Mouse (Mus musculus): Measurements from ENCODE around the gene Abhd2. TPM values are rescaled to one million over a fixed set of nuclear protein-coding genes. Genes with fewer than 3 reads are reported as not detected.

The Abhd2 gene
- polyA plus RNA-seq, 1 experiment: 32.5 TPM

DNA sequence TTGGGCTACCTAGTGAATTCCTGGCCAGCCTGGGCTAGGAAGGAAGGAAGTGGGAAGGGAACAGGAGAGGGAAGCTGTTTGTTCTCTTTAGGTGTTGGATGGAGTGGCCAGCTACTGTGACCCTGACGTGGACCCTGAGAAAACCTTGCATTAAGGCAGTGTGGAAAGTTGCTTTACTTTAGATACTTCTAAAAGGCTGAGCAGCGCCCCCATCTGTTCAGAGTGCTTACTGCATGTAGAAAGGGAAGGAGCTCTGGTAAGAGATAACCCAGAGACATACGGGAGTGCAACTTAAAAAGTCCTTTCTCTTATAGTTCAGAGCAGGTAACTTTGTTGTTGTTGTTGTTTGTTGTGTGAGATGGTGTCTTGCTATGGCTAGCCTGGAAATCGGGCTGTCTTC, 72.9 kb downstream of the Abhd2 start:
- Histone ChIP-seq H3K4me1 (replicated peaks; ENCODE audit: control insufficient read depth, insufficient read depth, low read length) (no peaks in the 10 kb centered on the region), H3K27me3 (ENCODE audit: control insufficient read depth, insufficient read depth, low read length) (no peaks in the 10 kb centered on the region), H3K36me3 (ENCODE audit: control insufficient read depth, insufficient read depth, low read length) (peaks cover 6% of the 10 kb centered on the region; the same call in 1 of the 2 replicates), H3K4me3 (ENCODE audit: control insufficient read depth, insufficient read depth, low read length) (no peak overlapping the region), H3K27ac (ENCODE audit: control insufficient read depth, insufficient read depth, low read length) (no peak overlapping the region)
- 65% methylated on average over 4 of the region's 4 CpGs for WGBS
- peak; percentile 46 for DNase-seq
- no peak for TF ChIP-seq CTCF (IDR thresholded peaks at IDR 0.05; ENCODE audit: borderline replicate concordance, control insufficient read depth, extremely low read depth, insufficient read depth, low read length, poor library complexity)
- no peak for TF ChIP-seq POLR2A (IDR thresholded peaks at IDR 0.05; ENCODE audit: control insufficient read depth, extremely low read depth, insufficient read depth, low read length, poor library complexity)

DNA sequence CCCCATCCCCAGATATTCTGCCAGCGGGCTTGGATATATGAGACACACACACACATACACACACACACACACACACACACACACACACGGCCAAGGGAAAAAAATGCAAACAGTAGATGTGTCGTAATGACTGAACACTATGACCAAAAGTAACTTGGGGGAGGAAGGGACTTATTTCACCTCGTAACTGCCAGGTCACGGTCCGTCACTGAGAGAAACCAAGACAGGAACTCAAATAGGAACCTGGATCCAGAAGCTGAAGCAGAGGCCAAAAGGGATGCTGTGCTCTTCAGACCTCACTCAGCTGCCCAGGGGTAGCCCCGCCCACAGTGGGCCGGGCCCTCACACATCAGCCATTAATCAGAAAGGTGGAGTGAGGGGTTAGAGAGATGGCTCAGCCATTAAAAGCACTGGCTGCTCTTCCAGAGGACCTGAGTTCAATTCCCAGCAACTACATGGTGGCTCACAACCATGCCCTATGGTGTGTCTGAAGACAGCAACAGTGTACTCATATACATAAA, 73.6 kb downstream of the Abhd2 start:
- TF ChIP-seq CTCF (IDR thresholded peaks at IDR 0.05; ENCODE audit: borderline replicate concordance, control insufficient read depth, extremely low read depth, insufficient read depth, low read length, poor library complexity): no peak
- no peak for TF ChIP-seq POLR2A (IDR thresholded peaks at IDR 0.05; ENCODE audit: control insufficient read depth, extremely low read depth, insufficient read depth, low read length, poor library complexity)
- no peak for DNase-seq

DNA sequence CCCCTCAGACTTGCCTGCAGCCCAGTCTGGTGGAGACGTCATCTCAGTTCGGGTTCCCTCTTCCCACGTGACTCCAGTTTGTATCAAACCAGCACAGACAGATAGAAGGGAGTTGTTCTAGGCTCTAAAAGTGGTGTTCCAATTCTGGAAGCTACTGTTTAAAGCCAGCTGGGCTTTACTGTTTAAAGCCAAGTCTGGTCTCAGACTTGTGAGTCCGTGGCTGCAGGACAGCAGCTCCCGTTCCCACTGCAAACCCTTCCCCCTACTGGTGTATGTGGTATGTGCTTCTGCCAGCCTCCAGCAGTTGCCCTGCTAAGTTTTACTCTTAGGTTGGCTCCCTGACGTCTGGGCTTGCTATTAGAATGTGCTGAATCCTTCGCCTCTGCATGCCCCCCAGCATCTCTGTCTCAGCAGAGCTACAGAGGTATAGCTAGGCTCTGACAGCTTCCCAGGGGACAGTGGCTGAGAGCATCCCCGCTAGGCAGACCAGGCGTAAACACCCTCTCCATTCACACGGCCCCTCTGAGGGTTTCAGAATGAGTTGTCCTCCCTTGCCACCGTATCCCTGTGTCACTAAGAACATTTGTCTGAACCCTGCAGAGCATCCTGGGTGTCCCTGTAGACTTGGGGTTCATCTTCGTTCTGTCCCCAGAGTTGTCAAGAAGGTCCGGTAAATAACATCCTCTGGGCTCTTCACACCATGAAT, 74.3 kb downstream of the Abhd2 start:
- Histone ChIP-seq H3K27ac (ENCODE audit: control insufficient read depth, insufficient read depth, low read length) (no peak overlapping the region), H3K27me3 (ENCODE audit: control insufficient read depth, insufficient read depth, low read length) (no peaks in the 10 kb centered on the region), H3K4me3 (ENCODE audit: control insufficient read depth, insufficient read depth, low read length) (no peak overlapping the region), H3K36me3 (ENCODE audit: control insufficient read depth, insufficient read depth, low read length) (peaks cover 6% of the 10 kb centered on the region; the same call in 1 of the 2 replicates), H3K4me1 (replicated peaks; ENCODE audit: control insufficient read depth, insufficient read depth, low read length) (no peaks in the 10 kb centered on the region)
- 95% methylated on average over 13 of the region's 13 CpGs for WGBS
- no peak for DNase-seq
- TF ChIP-seq CTCF (IDR thresholded peaks at IDR 0.05; ENCODE audit: borderline replicate concordance, control insufficient read depth, extremely low read depth, insufficient read depth, low read length, poor library complexity) (no peak), POLR2A (IDR thresholded peaks at IDR 0.05; ENCODE audit: control insufficient read depth, extremely low read depth, insufficient read depth, low read length, poor library complexity) (no peak)

More for the DNA sequence above, 73.6 kb downstream of the Abhd2 start:
- Histone ChIP-seq H3K36me3 (ENCODE audit: control insufficient read depth, insufficient read depth, low read length) (peaks cover 6% of the 10 kb centered on the region; the same call in 1 of the 2 replicates), H3K27ac (ENCODE audit: control insufficient read depth, insufficient read depth, low read length) (no peak overlapping the region), H3K4me1 (replicated peaks; ENCODE audit: control insufficient read depth, insufficient read depth, low read length) (no peaks in the 10 kb centered on the region), H3K27me3 (ENCODE audit: control insufficient read depth, insufficient read depth, low read length) (no peaks in the 10 kb centered on the region), H3K4me3 (ENCODE audit: control insufficient read depth, insufficient read depth, low read length) (no peak overlapping the region)
- WGBS: 93% methylated on average over 8 of the region's 8 CpGs

DNA sequence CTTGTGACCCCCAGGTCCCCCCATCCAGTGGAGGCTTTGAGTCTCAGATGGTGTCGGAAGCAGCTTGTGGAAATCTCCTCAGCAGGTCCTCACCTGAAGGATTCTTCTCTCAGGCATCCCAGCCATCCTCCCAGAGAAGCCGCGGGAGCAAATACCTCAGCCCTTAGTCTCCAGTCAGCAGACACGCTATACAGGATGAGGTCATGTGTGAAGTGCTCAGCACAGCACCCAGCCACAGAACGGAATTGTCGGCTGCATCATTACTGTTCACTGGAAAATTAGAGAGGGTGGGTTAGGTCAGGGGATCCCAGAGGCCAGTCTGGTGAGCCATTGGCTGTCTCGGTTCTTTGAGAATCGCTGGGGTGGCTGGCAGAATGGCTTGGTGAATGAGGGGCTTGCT, 75.8 kb downstream of the Abhd2 start:
- Histone ChIP-seq H3K27ac (ENCODE audit: control insufficient read depth, insufficient read depth, low read length) (no peak overlapping the region), H3K36me3 (ENCODE audit: control insufficient read depth, insufficient read depth, low read length) (peaks cover 8% of the 10 kb centered on the region), H3K27me3 (ENCODE audit: control insufficient read depth, insufficient read depth, low read length) (no peaks in the 10 kb centered on the region), H3K4me1 (replicated peaks; ENCODE audit: control insufficient read depth, insufficient read depth, low read length) (no peaks in the 10 kb centered on the region), H3K4me3 (ENCODE audit: control insufficient read depth, insufficient read depth, low read length) (no peak overlapping the region)
- no peak for TF ChIP-seq POLR2A (IDR thresholded peaks at IDR 0.05; ENCODE audit: control insufficient read depth, extremely low read depth, insufficient read depth, low read length, poor library complexity)
- no peak for TF ChIP-seq CTCF (IDR thresholded peaks at IDR 0.05; ENCODE audit: borderline replicate concordance, control insufficient read depth, extremely low read depth, insufficient read depth, low read length, poor library complexity)
- 98% methylated on average over 8 of the region's 8 CpGs for WGBS
- DNase-seq: no peak

DNA sequence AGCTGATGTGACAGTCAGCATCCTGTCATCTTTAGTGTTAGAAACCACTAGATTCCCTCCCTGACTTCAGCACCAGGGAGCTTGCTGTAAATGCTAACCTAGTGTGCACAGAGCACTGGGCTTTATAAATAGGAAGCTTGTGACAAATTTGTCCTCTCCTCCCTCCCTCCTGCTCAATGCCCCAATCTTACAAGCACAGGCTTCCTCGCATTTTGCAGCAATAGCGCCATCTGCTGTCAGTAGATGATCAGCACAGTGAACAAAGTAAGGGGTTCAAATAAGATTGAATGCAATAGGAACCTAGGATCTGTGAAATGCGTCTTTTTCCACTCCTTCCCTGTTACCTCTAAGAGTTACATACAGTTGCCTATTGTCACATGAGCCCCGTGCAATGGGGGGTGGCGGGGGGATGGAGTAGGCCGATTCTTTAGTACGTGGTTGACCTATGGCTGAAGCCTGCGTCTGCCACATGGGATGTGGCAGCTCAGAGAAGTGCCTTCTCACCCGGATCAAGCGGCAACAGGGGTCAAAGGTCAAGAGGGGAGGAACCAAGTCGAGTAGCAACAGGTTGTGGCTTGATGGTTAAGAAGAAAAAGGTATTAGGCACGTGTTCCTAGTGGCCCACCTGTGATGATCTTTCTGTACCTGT, 76.9 kb downstream of the Abhd2 start:
- DNase-seq: peak; percentile 71
- whole genome bisulfite sequencing: 59% methylated on average over 12 of the region's 12 CpGs

DNA sequence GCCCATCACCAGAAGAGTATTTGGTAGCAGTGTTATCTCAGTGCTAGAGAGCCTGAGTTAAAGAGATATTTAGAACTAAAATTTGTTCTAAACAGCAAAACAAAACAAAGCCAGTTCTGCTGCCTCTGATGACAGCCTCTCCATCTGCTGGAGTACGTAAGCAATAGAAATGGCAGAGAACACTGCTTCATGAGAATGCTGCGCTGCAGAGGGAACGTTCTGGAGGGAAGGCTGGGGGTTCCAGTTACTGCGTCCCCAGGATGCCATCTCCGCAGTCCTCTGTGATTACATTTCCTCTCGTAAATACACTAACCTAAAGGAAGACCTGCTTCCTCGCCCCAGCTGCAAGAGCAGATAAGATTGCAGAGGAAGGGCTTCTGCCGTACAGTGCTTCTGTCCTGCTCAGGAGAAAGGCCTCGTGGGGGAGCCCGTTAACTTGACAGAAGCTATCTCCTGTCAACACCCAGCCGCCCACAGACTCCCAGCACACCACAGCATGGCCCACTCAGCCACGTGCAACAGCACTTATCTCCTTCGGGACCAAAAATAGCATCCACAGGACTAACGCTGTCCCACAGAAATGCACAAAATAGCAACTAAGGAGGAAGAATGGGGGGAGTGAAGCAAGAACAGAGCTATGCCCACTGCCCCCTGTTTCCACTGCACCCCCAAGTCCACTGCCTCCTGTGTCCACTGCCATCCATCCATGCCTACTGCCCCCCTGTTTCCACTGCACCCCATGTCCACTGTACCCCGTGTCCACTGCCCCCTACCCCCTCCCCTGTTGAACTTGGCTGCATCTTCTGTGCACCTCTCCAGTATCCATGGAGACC, 85.6 kb downstream of the Abhd2 start:
- Histone ChIP-seq H3K36me3 (ENCODE audit: control insufficient read depth, insufficient read depth, low read length) (peaks cover 21% of the 10 kb centered on the region), H3K4me3 (ENCODE audit: control insufficient read depth, insufficient read depth, low read length) (no peak overlapping the region), H3K27ac (ENCODE audit: control insufficient read depth, insufficient read depth, low read length) (peak overlapping the region; percentile 72), H3K4me1 (replicated peaks; ENCODE audit: control insufficient read depth, insufficient read depth, low read length) (peaks cover 31% of the 10 kb centered on the region), H3K27me3 (ENCODE audit: control insufficient read depth, insufficient read depth, low read length) (no peaks in the 10 kb centered on the region)
- TF ChIP-seq CTCF (IDR thresholded peaks at IDR 0.05; ENCODE audit: borderline replicate concordance, control insufficient read depth, extremely low read depth, insufficient read depth, low read length, poor library complexity) (no peak), POLR2A (IDR thresholded peaks at IDR 0.05; ENCODE audit: control insufficient read depth, extremely low read depth, insufficient read depth, low read length, poor library complexity) (no peak)
- 26% methylated on average over 15 of the region's 15 CpGs for WGBS
- peak; percentile 74 for DNase-seq

More for the DNA sequence above, 76.9 kb downstream of the Abhd2 start:
- Histone ChIP-seq H3K4me3 (ENCODE audit: control insufficient read depth, insufficient read depth, low read length) (no peak overlapping the region), H3K27ac (ENCODE audit: control insufficient read depth, insufficient read depth, low read length) (no peak overlapping the region), H3K27me3 (ENCODE audit: control insufficient read depth, insufficient read depth, low read length) (no peaks in the 10 kb centered on the region), H3K4me1 (replicated peaks; ENCODE audit: control insufficient read depth, insufficient read depth, low read length) (no peaks in the 10 kb centered on the region), H3K36me3 (ENCODE audit: control insufficient read depth, insufficient read depth, low read length) (peaks cover 16% of the 10 kb centered on the region)
- TF ChIP-seq POLR2A (IDR thresholded peaks at IDR 0.05; ENCODE audit: control insufficient read depth, extremely low read depth, insufficient read depth, low read length, poor library complexity) (no peak), CTCF (IDR thresholded peaks at IDR 0.05; ENCODE audit: borderline replicate concordance, control insufficient read depth, extremely low read depth, insufficient read depth, low read length, poor library complexity) (no peak)

All from thymus, adult 2 months (tissue).